Mouse (Mus musculus) E14TG2a.4 (cell line): ENCODE data around the gene Rack1.

Experiments used
- CTCF ChIP-seq: conservative IDR thresholded peaks from 2 replicates; pipeline ENCODE4 v1.5.1; 2014; ENCODE audit warnings: low read length
- NANOG ChIP-seq: IDR thresholded peaks from 2 replicates; pipeline ENCODE4 v1.6.1; 2014; ENCODE audit warnings: borderline replicate concordance, low read length, mixed read lengths
- POU5F1 ChIP-seq: IDR thresholded peaks from 2 replicates; pipeline ENCODE4 v1.6.1; 2014; ENCODE audit warnings: low read length, borderline replicate concordance

DNA sequence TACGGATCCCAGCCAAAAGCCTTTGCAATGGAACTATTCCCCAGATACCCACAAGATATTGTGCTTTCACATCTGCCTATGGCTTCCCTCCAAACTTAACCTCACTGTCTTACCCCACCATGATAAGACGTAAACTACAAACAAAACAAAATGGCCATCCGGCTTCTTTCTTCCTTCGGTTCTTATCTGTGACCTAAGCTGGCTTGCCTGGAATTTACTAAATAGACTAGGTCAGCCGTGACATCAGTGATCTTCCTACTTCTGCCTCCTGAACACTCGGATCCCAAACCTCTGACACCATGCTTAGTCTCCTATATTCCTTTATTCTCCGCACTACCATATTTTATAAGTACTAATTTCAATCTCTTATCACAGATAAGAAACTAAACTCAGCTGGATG is 1.8 kb upstream of the Rack1 start:
- TF ChIP-seq CTCF, result no peak
- TF ChIP-seq NANOG, result no peak
- TF ChIP-seq POU5F1, result no peak
